Mouse (Mus musculus) right cerebral cortex, adult 2 months (tissue): ENCODE results near the gene Rasa2.
"Not testable (repeated sequence)": the region's sequence is repeated elsewhere in the genome, so short reads cannot be mapped to it uniquely, and the experiment has no call there.

Source experiments
- DNase-seq, 2 experiments: peaks; one replicate each; pipeline ENCODE4 v3.0.0; 2021 to 2022; ENCODE audit warnings: low spot score in 2 of 2

Rasa2 gene

DNA sequence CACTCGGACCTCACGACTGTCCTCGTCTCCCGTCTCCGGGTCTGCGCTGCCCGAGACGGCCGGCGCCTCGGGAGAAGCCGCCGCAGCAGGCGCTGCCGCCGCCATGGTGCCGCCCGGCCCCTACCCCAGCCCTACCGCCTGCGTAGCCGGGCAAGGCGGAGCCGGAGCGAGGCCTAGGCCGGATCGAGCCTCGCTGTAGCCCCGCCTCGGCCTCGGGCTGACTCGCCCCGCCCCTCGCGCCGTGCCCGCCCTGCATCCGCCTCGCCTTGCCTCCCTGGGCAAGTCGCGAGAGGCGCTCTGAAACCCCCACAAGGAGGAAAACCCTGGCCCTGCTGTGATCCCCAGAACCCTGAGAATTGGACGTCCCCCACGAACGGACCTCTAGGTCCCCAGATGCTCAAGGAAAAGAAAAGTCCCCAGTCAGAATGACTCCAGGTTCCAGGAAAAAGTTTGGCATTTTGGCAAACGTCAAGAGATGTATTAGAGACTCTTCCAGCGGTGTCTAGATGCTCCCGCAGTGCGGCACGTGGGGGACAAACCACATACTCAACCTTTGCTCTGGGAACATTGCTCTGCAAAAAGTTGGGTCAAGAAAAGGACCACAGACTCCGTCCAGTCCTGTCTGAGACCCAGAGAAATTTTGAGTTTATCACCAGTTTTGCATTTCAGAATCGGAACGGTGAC is at the start of gene Rasa2:
Gene Rasa2, minus strand, starts transcription at position 229 of the 684 bp plus-strand sequence.
- DNase-seq: peak; percentile 86 to 88

GRCm38 (mm10) chr9:96678611-96679010 is 47.2 kb upstream of the Rasa2 start:
- no peak for DNase-seq

GRCm38 (mm10) chr9:96677711-96678110 is 46.3 kb upstream of the Rasa2 start:
- DNase-seq: not testable (repeated sequence)

GRCm38 (mm10) chr9:96676671-96677070 is 45.3 kb upstream of the Rasa2 start:
- no peak for DNase-seq

GRCm38 (mm10) chr9:96675763-96676640 is 44.6 kb upstream of the Rasa2 start:
- no peak for DNase-seq

- no peak for DNase-seq
Observed at GRCm38 (mm10) chr9:96675071-96675762, 43.8 kb upstream of the Rasa2 start.

- no peak for DNase-seq
Observed at GRCm38 (mm10) chr9:96674301-96674700, 42.9 kb upstream of the Rasa2 start.

GRCm38 (mm10) chr9:96672466-96672865 is 41.0 kb upstream of the Rasa2 start:
- no peak for DNase-seq

- no peak for DNase-seq
Observed at GRCm38 (mm10) chr9:96671249-96671648, 39.8 kb upstream of the Rasa2 start.

DNA sequence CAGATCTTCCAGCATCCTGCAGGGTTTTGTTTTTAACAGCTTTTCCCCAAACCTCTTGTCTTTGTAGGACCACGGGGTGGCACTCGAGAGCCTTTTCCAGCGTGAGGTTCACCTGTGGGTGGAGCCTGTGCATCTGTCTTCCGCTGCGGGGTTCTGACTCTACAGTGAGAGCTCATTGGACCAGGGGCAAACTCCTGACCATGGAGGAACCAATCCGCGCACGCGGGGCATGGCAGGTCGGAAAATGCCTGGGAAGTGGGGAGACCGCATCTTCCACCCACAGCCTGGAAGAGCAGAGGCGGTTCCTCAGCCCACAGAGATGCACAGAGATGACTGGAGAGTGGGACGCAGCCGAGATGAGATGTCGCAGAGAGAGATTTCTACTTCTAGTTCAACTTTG is 38.5 kb upstream of the Rasa2 start:
- peak; percentile 97 to 98 for DNase-seq

DNA sequence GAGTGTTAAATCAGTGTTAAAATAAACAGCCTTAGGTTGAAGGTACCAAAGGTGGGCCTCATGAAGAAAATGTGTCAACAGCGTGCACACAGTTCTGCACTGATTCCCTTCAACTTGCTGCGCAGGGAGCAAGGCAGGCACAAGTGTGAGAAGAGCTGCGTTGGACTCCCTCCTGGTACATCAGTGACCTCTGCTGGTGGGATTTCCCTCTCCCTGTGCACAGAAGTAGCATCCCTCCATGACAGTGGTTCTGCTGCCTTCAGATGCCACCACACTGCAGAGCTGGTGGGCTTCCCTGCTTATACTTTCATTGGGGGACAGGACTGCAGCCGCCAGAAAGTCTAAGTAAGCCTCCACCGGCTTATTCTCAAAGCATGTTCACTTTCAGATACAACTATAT is 37.2 kb upstream of the Rasa2 start:
- DNase-seq: peak; percentile 75 to 88

DNA sequence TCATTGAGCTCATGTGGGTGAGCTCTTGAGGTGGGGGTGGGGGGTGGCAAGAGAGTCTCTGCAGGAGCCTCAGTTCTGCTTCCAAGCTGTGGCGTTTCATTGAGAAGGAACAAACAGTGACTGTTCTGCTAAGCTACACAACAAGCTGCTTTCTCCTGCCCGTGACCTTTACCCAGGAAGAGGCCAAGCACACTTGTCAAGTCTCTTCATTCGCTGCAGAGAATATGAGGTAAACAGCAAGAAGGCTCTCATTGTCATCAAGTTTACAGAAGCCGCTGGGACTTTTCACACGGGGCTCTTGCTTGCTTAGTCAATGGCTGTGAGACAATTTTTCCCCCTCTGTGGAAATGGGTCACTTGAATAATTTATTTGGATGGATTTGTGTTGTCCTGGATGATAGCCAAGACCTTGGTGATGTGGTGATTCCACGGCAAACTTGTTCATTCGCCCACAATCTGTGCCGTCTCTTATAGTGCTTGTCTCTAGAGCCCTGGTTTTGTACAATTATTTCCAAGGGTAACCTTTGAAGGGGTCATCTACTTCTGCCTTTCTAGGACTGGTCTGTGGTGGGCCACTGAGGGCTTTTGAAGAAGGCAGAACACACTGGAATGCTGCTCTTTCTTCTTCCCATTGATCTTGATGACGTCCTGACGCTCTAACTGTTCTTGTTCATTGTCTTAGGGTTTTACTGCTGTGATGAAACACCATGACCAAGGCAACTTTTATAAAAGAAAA is 29.3 kb upstream of the Rasa2 start:
- DNase-seq: no peak

DNA sequence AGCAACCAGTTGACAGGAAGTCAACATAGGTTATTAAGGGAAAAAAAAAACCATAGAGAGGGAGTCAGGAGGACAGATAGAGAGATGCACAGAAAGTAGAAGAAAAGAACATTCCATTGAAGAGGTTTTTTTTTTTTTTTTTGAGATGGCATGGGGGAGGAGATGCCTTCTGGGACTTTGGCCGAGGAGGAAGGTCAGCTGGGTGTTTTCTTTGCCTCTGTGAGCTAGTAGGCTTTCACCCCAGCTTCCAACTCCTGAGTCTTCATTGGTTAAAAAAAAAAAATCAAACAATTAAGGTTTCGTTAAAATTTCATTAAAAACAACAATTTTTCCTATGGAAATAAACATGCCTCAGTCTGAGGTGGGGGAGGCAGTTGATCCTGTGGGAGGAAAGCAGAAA is 28.4 kb upstream of the Rasa2 start:
- DNase-seq: no peak

DNA sequence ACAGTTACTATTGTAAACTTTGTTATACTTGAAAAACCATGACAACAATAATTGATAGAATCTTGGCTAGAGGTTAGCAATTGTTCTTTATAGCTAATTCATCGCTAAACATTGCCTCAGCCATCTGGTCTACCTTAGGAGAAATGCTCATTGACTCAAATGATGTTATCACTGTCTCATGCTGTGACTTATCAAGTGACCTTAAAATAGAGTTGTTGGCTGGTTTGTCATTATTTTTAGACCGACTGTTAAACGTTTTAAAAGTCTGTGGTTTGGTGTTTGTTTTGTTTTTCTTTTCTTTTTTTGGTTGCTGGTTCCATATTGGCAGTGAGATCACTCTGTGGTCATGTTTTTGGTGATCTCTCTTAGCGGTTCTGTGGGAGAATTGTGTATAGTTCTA is 22.1 kb upstream of the Rasa2 start:
- DNase-seq: no peak

- DNase-seq: no peak
Observed at GRCm38 (mm10) chr9:96652763-96653162, 21.3 kb upstream of the Rasa2 start.

DNA sequence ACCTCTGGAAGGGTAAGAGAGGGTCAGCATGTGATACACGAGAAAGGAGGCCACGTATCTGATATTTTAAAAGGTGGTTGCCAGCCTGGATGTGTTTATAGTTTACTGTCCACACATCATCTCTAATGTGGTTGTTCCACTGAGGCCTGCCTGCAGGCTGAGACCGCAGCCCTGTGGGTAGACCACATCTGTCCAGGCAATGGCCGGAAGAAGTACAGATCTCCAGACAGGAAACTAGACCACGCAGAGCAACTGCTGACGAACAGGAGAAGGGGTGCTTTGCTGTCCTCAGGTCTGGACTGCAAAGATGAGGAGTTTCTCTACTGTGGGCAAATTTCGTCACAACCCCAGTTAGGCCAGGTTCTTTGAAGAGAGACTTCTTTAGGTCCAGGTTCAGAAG is 19.4 kb upstream of the Rasa2 start:
- DNase-seq: no peak

GRCm38 (mm10) chr9:96649924-96650323 is 18.5 kb upstream of the Rasa2 start:
- DNase-seq: peak; percentile 64 to 67

DNA sequence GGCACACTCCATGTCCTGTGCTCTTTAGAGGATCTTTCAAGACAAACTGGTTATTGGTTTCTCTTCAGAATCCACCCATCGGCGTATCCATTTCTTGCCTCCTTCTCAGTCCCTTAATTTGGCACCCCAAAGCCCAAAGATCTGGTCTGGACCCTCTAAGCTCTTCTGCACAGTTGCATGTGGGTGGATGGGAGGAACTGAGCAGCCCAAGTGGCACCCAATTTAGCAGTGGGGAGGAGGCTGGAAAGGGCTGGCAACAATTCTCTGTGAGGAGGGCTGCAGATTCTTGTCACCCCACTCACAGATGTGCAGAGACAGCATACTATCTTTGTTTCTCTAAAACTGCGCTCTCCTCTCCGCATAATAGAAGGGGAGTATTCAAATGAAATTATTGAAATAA is 17.9 kb upstream of the Rasa2 start:
- DNase-seq: peak in 1 of 2 experiments; percentile 57

- no peak for DNase-seq
Observed at GRCm38 (mm10) chr9:96646668-96647295, 15.4 kb upstream of the Rasa2 start.

GRCm38 (mm10) chr9:96644840-96645239 is 13.4 kb upstream of the Rasa2 start:
- no peak for DNase-seq

GRCm38 (mm10) chr9:96644002-96644401 is 12.6 kb upstream of the Rasa2 start:
- DNase-seq: not testable (repeated sequence)
